Mouse (Mus musculus) CD4-positive naive resting alpha-beta T cell, adult 76 days (primary cell): Measurements from ENCODE around the gene 1700011M02Rik. TPM values are rescaled to one million over a fixed set of nuclear protein-coding genes. Genes with fewer than 3 reads are reported as not detected.

Source experiments
- total RNA-seq: library from RNA; stranded (reverse); gene quantifications from one replicate; pipeline ENCODE4 v1.2.4, GENCODE M21; 2023

1700011M02Rik gene
- not detected for total RNA-seq

DNA sequence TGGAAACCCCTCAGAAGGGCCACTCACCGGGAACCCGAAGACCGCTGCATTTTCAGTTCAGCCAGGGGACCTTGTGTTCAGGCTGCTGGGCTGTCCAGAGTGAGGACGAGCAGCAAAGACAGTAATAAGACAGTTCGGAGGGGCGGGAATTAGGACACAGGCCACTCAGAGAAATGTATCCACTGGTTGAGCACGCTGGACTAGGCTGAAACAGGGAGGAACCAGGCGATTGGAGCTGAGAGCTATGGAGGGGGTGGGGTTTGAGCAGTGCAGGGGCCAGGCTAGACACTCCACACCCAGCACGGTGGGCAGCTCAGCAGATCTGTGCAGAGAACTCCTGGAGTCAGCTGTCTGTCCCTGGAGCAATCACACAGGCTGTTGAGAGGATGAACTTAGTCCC, at the start of gene 1700011M02Rik, which contains the start of gene Dmrtc1a:
TSS of gene 1700011M02Rik (plus strand) at position 319 of the 400 bp plus-strand sequence.
TSS of gene Dmrtc1a (minus strand) at position 101 of the 400 bp plus-strand sequence.

DNA sequence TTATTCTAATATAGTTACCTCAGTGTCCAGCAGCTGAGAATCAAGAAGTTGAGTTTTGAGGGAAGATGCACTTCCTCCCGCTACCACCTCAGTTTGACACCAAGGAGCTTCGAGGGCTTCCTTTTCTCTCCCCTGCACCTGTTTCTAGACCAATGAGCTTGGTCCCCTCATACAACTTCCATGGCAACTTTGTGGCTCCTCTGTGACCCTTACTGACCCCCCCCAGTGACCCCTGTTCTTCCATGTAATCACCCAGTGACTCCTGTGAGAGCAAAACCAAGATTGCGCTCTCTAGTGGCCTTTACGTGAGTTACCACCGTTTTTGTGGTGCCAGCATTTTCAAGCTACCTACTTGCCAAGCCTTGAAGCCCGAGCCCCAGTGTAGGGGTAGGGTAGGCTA, 40.8 kb upstream of the 1700011M02Rik start, which contains the start of gene 1700031F05Rik:
TSS of gene 1700031F05Rik (minus strand) at position 101 of the 400 bp plus-strand sequence.

DNA sequence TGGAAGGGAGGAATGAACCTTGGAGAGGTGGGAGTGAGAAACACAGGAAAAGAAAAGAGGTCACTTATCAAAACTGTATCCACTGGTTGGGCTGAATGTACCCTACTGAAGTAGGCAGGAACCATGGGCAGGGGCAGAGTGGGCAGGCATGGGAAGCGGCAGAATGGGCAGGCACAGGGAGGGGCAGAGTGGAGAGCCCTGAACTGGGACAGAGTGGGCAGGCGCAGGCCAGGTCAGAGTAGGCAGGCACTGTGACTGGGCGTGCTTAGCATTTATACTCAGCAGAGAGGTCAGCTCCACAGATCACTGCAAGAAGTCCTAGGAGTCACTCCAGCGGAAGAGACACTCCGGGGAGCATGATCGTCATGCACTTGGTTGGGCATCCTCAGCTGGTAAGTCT, 19.4 kb downstream of the 1700011M02Rik start, which contains the start of gene 1700018G05Rik:
TSS of gene 1700018G05Rik (plus strand) at position 301 of the 400 bp plus-strand sequence.

Other genes with a start within 250 kb of the 1700011M02Rik start
- gene Gm3880, start 221.9 kb upstream of the 1700011M02Rik start, total RNA-seq = not detected
- gene Gm9112, start 201.3 kb upstream of the 1700011M02Rik start, total RNA-seq = not detected
- gene Dmrtc1b, start 201.0 kb upstream of the 1700011M02Rik start, total RNA-seq = not detected
- gene Dmrtc1c1, start 105.9 kb upstream of the 1700011M02Rik start, total RNA-seq = not detected
- not detected for gene Dmrtc1c2, start 54.3 kb upstream of the 1700011M02Rik start, total RNA-seq
- gene 1700031F05Rik, start 40.9 kb upstream of the 1700011M02Rik start, total RNA-seq = not detected
- gene Dmrtc1a, start 218 bp upstream of the 1700011M02Rik start, total RNA-seq = not detected
- gene 1700018G05Rik, start 19.5 kb downstream of the 1700011M02Rik start, total RNA-seq = not detected